Mouse (Mus musculus): ENCODE data around the gene Ubald2. TPM values are rescaled to one million over a fixed set of nuclear protein-coding genes. Genes with fewer than 3 reads are reported as not detected.

The Ubald2 gene
- polyA plus RNA-seq, 1 experiment from 2014 or later, result 95.5 TPM

GRCm38 (mm10) chr11:116443935-116444334 lies 10.0 kb downstream of the Ubald2 start:
- Histone ChIP-seq H3K9me3 (replicated peaks; ENCODE audit: control insufficient read depth, low read length) (no peaks in the 10 kb centered on the region), H3K4me3 (ENCODE audit: low read depth, low read length) (no peak overlapping the region), H3K9ac (ENCODE audit: low read length) (no peak overlapping the region), H3K27ac (ENCODE audit: low read depth, low read length) (no peak overlapping the region), H3K4me2 (ENCODE audit: low read length) (no peak overlapping the region), H3K27me3 (replicated peaks; ENCODE audit: control insufficient read depth, insufficient read depth, low read length) (peaks cover 10% of the 10 kb centered on the region), H3K4me1 (ENCODE audit: control insufficient read depth, insufficient read depth, low read length) (no peaks in the 10 kb centered on the region), H3K36me3 (ENCODE audit: control insufficient read depth, insufficient read depth, low read length) (peaks cover 15% of the 10 kb centered on the region)
- ATAC-seq, result no peak
- WGBS, result 86% methylated on average over 6 of the region's 6 CpGs
- no peak for DNase-seq (ENCODE audit: low spot score)

GRCm38 (mm10) chr11:116445596-116446307 lies 11.9 kb downstream of the Ubald2 start:
- no peak overlapping the region for H3K9ac ChIP-seq (ENCODE audit: low read length)
- peak; percentile 72; the same call in 1 of the 2 replicates for ATAC-seq

GRCm38 (mm10) chr11:116446308-116446887 lies 12.5 kb downstream of the Ubald2 start:
- H3K9ac ChIP-seq (ENCODE audit: low read length), result no peak overlapping the region; the same call in 1 of the 2 replicates

More at GRCm38 (mm10) chr11:116445596-116446307, 11.9 kb downstream of the Ubald2 start:
- Histone ChIP-seq H3K4me2 (ENCODE audit: low read length) (no peak overlapping the region), H3K27me3 (replicated peaks; ENCODE audit: control insufficient read depth, insufficient read depth, low read length) (peaks cover 10% of the 10 kb centered on the region), H3K9me3 (replicated peaks; ENCODE audit: control insufficient read depth, low read length) (no peaks in the 10 kb centered on the region), H3K27ac (ENCODE audit: low read depth, low read length) (no peak overlapping the region), H3K4me3 (ENCODE audit: low read depth, low read length) (no peak overlapping the region), H3K4me1 (ENCODE audit: control insufficient read depth, insufficient read depth, low read length) (no peaks in the 10 kb centered on the region), H3K36me3 (ENCODE audit: control insufficient read depth, insufficient read depth, low read length) (no peaks in the 10 kb centered on the region)
- DNase-seq (ENCODE audit: low spot score), result peak; percentile 95
- 39% methylated on average over 16 of the region's 16 CpGs for WGBS

GRCm38 (mm10) chr11:116447822-116448221 lies 13.9 kb downstream of the Ubald2 start:
- no peak overlapping the region for H3K4me3 ChIP-seq (ENCODE audit: low read depth, low read length)
- 64% methylated on average over 5 of the region's 5 CpGs for WGBS
- H3K27me3 ChIP-seq (replicated peaks; ENCODE audit: control insufficient read depth, insufficient read depth, low read length), result peaks cover 10% of the 10 kb centered on the region
- H3K36me3 ChIP-seq (ENCODE audit: control insufficient read depth, insufficient read depth, low read length), result no peaks in the 10 kb centered on the region
- H3K9ac ChIP-seq (ENCODE audit: low read length), result no peak overlapping the region
- DNase-seq (ENCODE audit: low spot score), result no peak
- no peaks in the 10 kb centered on the region for H3K9me3 ChIP-seq (replicated peaks; ENCODE audit: control insufficient read depth, low read length)
- ATAC-seq, result no peak
- no peaks in the 10 kb centered on the region for H3K4me1 ChIP-seq (ENCODE audit: control insufficient read depth, insufficient read depth, low read length)
- no peak overlapping the region for H3K4me2 ChIP-seq (ENCODE audit: low read length)
- H3K27ac ChIP-seq (ENCODE audit: low read depth, low read length), result no peak overlapping the region

More at GRCm38 (mm10) chr11:116446308-116446887, 12.5 kb downstream of the Ubald2 start:
- H3K4me3 ChIP-seq (ENCODE audit: low read depth, low read length), result no peak overlapping the region
- DNase-seq (ENCODE audit: low spot score), result no peak
- WGBS, result 14% methylated on average over 19 of the region's 19 CpGs
- no peaks in the 10 kb centered on the region for H3K36me3 ChIP-seq (ENCODE audit: control insufficient read depth, insufficient read depth, low read length)
- peaks cover 10% of the 10 kb centered on the region for H3K27me3 ChIP-seq (replicated peaks; ENCODE audit: control insufficient read depth, insufficient read depth, low read length)
- H3K9me3 ChIP-seq (replicated peaks; ENCODE audit: control insufficient read depth, low read length), result no peaks in the 10 kb centered on the region
- no peak overlapping the region for H3K27ac ChIP-seq (ENCODE audit: low read depth, low read length)
- no peaks in the 10 kb centered on the region for H3K4me1 ChIP-seq (ENCODE audit: control insufficient read depth, insufficient read depth, low read length)
- ATAC-seq, result peak; percentile 18; the same call in 1 of the 2 replicates
- no peak overlapping the region for H3K4me2 ChIP-seq (ENCODE audit: low read length)

GRCm38 (mm10) chr11:116449341-116449740 lies 15.4 kb downstream of the Ubald2 start:
- DNase-seq (ENCODE audit: low spot score), result no peak
- Histone ChIP-seq H3K36me3 (ENCODE audit: control insufficient read depth, insufficient read depth, low read length) (no peaks in the 10 kb centered on the region), H3K4me2 (ENCODE audit: low read length) (no peak overlapping the region), H3K9ac (ENCODE audit: low read length) (no peak overlapping the region), H3K9me3 (replicated peaks; ENCODE audit: control insufficient read depth, low read length) (no peaks in the 10 kb centered on the region), H3K4me3 (ENCODE audit: low read depth, low read length) (no peak overlapping the region), H3K27me3 (replicated peaks; ENCODE audit: control insufficient read depth, insufficient read depth, low read length) (peaks cover 10% of the 10 kb centered on the region), H3K4me1 (ENCODE audit: control insufficient read depth, insufficient read depth, low read length) (no peaks in the 10 kb centered on the region), H3K27ac (ENCODE audit: low read depth, low read length) (no peak overlapping the region)
- 99% methylated on average over 3 of the region's 3 CpGs for WGBS
- ATAC-seq, result no peak

GRCm38 (mm10) chr11:116453889-116454288 lies 20.0 kb downstream of the Ubald2 start:
- 91% methylated on average over 10 of the region's 10 CpGs for WGBS
- Histone ChIP-seq H3K9ac (ENCODE audit: low read length) (no peak overlapping the region), H3K27ac (ENCODE audit: low read depth, low read length) (no peak overlapping the region), H3K36me3 (ENCODE audit: control insufficient read depth, insufficient read depth, low read length) (no peaks in the 10 kb centered on the region), H3K9me3 (replicated peaks; ENCODE audit: control insufficient read depth, low read length) (no peaks in the 10 kb centered on the region), H3K4me1 (ENCODE audit: control insufficient read depth, insufficient read depth, low read length) (no peaks in the 10 kb centered on the region), H3K4me2 (ENCODE audit: low read length) (no peak overlapping the region), H3K27me3 (replicated peaks; ENCODE audit: control insufficient read depth, insufficient read depth, low read length) (no peaks in the 10 kb centered on the region), H3K4me3 (ENCODE audit: low read depth, low read length) (no peak overlapping the region)
- ATAC-seq (no peak), DNase-seq (ENCODE audit: low spot score) (no peak)

GRCm38 (mm10) chr11:116456234-116456633 lies 22.3 kb downstream of the Ubald2 start:
- H3K4me2 ChIP-seq (ENCODE audit: low read length), result no peak overlapping the region
- H3K27ac ChIP-seq (ENCODE audit: low read depth, low read length), result no peak overlapping the region
- H3K4me1 ChIP-seq (ENCODE audit: control insufficient read depth, insufficient read depth, low read length), result no peaks in the 10 kb centered on the region
- 83% methylated on average over 8 of the region's 8 CpGs for WGBS
- DNase-seq (ENCODE audit: low spot score), result no peak
- no peak overlapping the region for H3K9ac ChIP-seq (ENCODE audit: low read length)
- no peak for ATAC-seq
- no peak overlapping the region for H3K4me3 ChIP-seq (ENCODE audit: low read depth, low read length)
- H3K9me3 ChIP-seq (replicated peaks; ENCODE audit: control insufficient read depth, low read length), result no peaks in the 10 kb centered on the region
- no peaks in the 10 kb centered on the region for H3K27me3 ChIP-seq (replicated peaks; ENCODE audit: control insufficient read depth, insufficient read depth, low read length)
- H3K36me3 ChIP-seq (ENCODE audit: control insufficient read depth, insufficient read depth, low read length), result no peaks in the 10 kb centered on the region

- DNase-seq (ENCODE audit: low spot score) (no peak), ATAC-seq (no peak)
- WGBS, result 53% methylated on average over 4 of the region's 4 CpGs
- Histone ChIP-seq H3K4me2 (ENCODE audit: low read length) (no peak overlapping the region), H3K4me1 (ENCODE audit: control insufficient read depth, insufficient read depth, low read length) (no peaks in the 10 kb centered on the region), H3K27me3 (replicated peaks; ENCODE audit: control insufficient read depth, insufficient read depth, low read length) (no peaks in the 10 kb centered on the region), H3K9me3 (replicated peaks; ENCODE audit: control insufficient read depth, low read length) (no peaks in the 10 kb centered on the region), H3K36me3 (ENCODE audit: control insufficient read depth, insufficient read depth, low read length) (no peaks in the 10 kb centered on the region), H3K4me3 (ENCODE audit: low read depth, low read length) (no peak overlapping the region), H3K27ac (ENCODE audit: low read depth, low read length) (no peak overlapping the region), H3K9ac (ENCODE audit: low read length) (no peak overlapping the region)
Observed at GRCm38 (mm10) chr11:116459786-116460185, 25.9 kb downstream of the Ubald2 start.

- no peak overlapping the region for H3K4me2 ChIP-seq (ENCODE audit: low read length)
- no peak overlapping the region for H3K4me3 ChIP-seq (ENCODE audit: low read depth, low read length)
- H3K27me3 ChIP-seq (replicated peaks; ENCODE audit: control insufficient read depth, insufficient read depth, low read length), result no peaks in the 10 kb centered on the region
- H3K27ac ChIP-seq (ENCODE audit: low read depth, low read length), result no peak overlapping the region
- H3K4me1 ChIP-seq (ENCODE audit: control insufficient read depth, insufficient read depth, low read length), result no peaks in the 10 kb centered on the region
- no peaks in the 10 kb centered on the region for H3K36me3 ChIP-seq (ENCODE audit: control insufficient read depth, insufficient read depth, low read length)
- whole genome bisulfite sequencing, result 69% methylated on average over 5 of the region's 5 CpGs
- H3K9me3 ChIP-seq (replicated peaks; ENCODE audit: control insufficient read depth, low read length), result no peaks in the 10 kb centered on the region
- no peak overlapping the region for H3K9ac ChIP-seq (ENCODE audit: low read length)
- ATAC-seq (no peak), DNase-seq (ENCODE audit: low spot score) (no peak)
Observed at GRCm38 (mm10) chr11:116463338-116463737, 29.4 kb downstream of the Ubald2 start.
